Mouse (Mus musculus) lung, postnatal 14 days (tissue): ENCODE data around the gene Gm867.

Source experiments
- DNase-seq: peaks from one replicate; pipeline ENCODE4 v3.0.0; 2021

Gene Gm867

GRCm38 (mm10) chr10:75894601-75895000 is 45.9 kb downstream of the Gm867 start:
- DNase-seq: no peak

DNA sequence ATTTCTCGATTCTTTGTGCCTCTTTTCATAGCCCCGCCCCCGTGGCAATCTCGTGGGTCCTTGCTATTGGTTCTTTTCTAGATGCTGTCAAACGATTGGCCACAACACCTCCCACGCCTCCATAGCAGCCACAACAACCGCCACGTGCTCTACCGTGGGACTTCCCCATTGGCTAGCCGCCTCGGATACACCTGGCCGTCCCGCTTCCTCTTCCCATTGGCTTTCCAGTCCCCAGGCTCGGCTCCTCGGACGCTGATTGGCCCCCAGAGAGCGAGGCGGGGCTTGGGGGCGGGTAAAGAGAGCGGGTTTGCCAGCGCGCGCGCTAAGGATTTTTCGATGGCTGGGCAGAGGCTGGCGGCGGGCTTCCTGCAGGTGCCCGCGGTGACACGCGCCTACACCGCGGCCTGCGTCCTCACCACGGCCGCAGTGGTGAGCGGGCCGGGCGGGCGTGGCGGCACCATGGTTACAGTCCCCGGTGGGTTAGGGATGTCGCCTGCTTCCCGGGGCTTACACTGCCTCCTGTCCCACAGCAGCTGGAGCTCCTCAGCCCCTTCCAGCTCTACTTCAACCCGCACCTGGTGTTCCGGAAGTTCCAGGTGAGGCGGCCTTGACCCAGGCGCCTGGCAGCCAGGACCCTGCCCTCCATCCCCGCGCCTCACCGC is 47.3 kb downstream of the Gm867 start, which contains the start of gene Derl3:
Gene Derl3, plus strand, starts transcription at position 325 of the 662 bp plus-strand sequence.
- DNase-seq: peak; percentile 89

- no peak for DNase-seq
Measured at GRCm38 (mm10) chr10:75889406-75890153, 50.9 kb downstream of the Gm867 start.
